Mouse (Mus musculus): ENCODE measurements at regions not wholly inside any gene's neighbourhood (a gene's known extent, or its start where the extent isn't known, plus 50 kb on each side); places are given as distances from the start of the nearest gene placed in this dataset.

DNA sequence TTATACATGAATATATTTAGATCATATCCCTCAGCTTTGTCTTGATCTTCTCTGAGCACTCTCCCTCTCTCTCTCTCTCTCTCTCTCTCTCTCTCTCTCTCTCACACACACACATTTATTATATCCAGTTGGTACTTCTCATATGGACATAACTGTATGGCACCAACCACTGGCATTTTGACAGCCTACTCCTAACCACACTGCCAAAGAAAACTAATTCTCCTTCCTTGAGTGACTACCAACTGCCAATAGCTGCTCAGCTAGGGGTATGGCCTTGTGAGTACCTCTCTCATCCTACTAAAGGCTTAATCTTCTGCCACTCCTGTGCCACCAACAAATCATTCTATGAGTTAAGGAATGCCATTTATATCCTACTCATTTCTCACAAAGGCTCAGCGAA is 127.2 kb upstream of the Ptchd4 start:
- Histone ChIP-seq H3K9ac (replicated peaks) (no peak overlapping the region), H3K4me3 (replicated peaks) (no peak overlapping the region), H3K36me3 (no peaks in the 10 kb centered on the region), H3K27me3 (no peaks in the 10 kb centered on the region), H3K9me3 (no peaks in the 10 kb centered on the region), H3K4me2 (replicated peaks) (no peak overlapping the region), H3K4me1 (replicated peaks) (no peaks in the 10 kb centered on the region), H3K27ac (no peak overlapping the region)
- 97% methylated on average over 1 of the region's 1 CpGs for WGBS
- ATAC-seq, result no peak

GRCm38 (mm10) chr17:42190206-42190902 is 125.4 kb upstream of the Ptchd4 start:
- Histone ChIP-seq H3K9me3 (no peaks in the 10 kb centered on the region), H3K36me3 (no peaks in the 10 kb centered on the region), H3K9ac (replicated peaks) (no peak overlapping the region), H3K4me2 (replicated peaks) (no peak overlapping the region), H3K27me3 (no peaks in the 10 kb centered on the region), H3K4me1 (replicated peaks) (no peaks in the 10 kb centered on the region), H3K27ac (no peak overlapping the region), H3K4me3 (replicated peaks) (no peak overlapping the region)
- no peak for ATAC-seq
- 81% methylated on average over 8 of the region's 8 CpGs for WGBS
